Mouse (Mus musculus) myocyte (in vitro differentiated cells): ENCODE measurements around the gene Timm13.

Experiments
- CEBPB ChIP-seq: IDR thresholded peaks from 2 replicates; pipeline ENCODE4 v1.6.1; 2011; ENCODE audit warnings: mild to moderate bottlenecking, moderate library complexity; ENCODE audit not compliant: poor library complexity, insufficient read depth, severe bottlenecking
- E2F4 ChIP-seq: IDR thresholded peaks from one replicate; pipeline ENCODE4 v1.6.1; 2011; ENCODE audit warnings: mild to moderate bottlenecking, control low read depth, moderate library complexity; ENCODE audit not compliant: insufficient read depth
- MAX ChIP-seq: IDR thresholded peaks from one replicate; pipeline ENCODE4 v1.6.1; 2011; ENCODE audit warnings: low read depth, mild to moderate bottlenecking, control low read depth
- MYOD1 ChIP-seq, 3 experiments: IDR thresholded peaks; one replicate each; pipeline ENCODE4 v1.6.1; 2011; ENCODE audit warnings: control low read depth in 2 of 3, low read depth in 2 of 3, mild to moderate bottlenecking in 2 of 3, moderate library complexity in 1 of 3; ENCODE audit not compliant: insufficient read length in 2 of 3, control insufficient read depth in 1 of 3
- POLR2A ChIP-seq: IDR thresholded peaks from one replicate; pipeline ENCODE4 v1.6.1; 2011; ENCODE audit warnings: low read depth, mild to moderate bottlenecking, control low read depth, moderate library complexity; ENCODE audit not compliant: insufficient read length
- POLR2AphosphoS2 ChIP-seq: IDR thresholded peaks from one replicate; pipeline ENCODE4 v1.6.1; 2011; ENCODE audit warnings: low read depth, control low read depth; ENCODE audit not compliant: insufficient read length
- REST ChIP-seq: IDR thresholded peaks from one replicate; pipeline ENCODE4 v1.6.1; 2011; ENCODE audit warnings: mild to moderate bottlenecking, control low read depth, moderate library complexity; ENCODE audit not compliant: insufficient read depth, insufficient read length
- TCF12 ChIP-seq: IDR thresholded peaks from one replicate; pipeline ENCODE4 v1.6.1; 2011; ENCODE audit warnings: mild to moderate bottlenecking, control low read depth; ENCODE audit not compliant: poor library complexity, insufficient read depth, severe bottlenecking
- USF1 ChIP-seq: IDR thresholded peaks from one replicate; pipeline ENCODE4 v1.6.1; 2011; ENCODE audit warnings: low read depth, mild to moderate bottlenecking, control low read depth, moderate library complexity

DNA sequence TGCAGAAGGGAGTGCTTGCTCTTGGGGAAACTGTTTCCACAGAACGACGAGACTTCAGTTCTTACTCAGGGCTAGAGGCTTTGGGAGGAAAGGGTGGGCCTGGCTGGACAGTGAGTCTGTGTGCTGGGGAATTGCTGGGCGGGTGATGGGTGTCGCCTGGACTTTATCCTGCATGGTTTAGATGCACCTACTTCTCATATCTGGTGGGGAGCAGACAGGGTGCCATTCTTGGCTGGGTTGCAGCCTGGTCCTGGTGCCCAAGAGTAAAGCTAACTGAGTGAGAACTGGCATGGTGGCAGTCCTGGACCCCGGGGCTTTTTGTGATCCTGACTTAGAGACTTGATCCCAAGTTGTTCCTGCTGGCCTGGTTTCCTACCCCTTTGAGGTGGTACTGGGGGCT, 43.9 kb downstream of the Timm13 start:
- no peak for TF ChIP-seq MYOD1 (IDR thresholded peaks at IDR 0.05; ENCODE audit: control insufficient read depth in 1 of 3, insufficient read length in 2 of 3, low read depth in 2 of 3)
- TF ChIP-seq POLR2A, result no peak
- no peak for TF ChIP-seq USF1
- TF ChIP-seq REST, result no peak
- no peak for TF ChIP-seq MAX
- no peak for TF ChIP-seq POLR2AphosphoS2
- no peak for TF ChIP-seq TCF12
- no peak for TF ChIP-seq E2F4
- no peak for TF ChIP-seq CEBPB
